Mouse (Mus musculus): ENCODE results near the gene Nlrp1a. TPM values are rescaled to one million over a fixed set of nuclear protein-coding genes. Genes with fewer than 3 reads are reported as not detected.

Gene Nlrp1a
- polyA plus RNA-seq, 1 experiment from 2014 or later = 0.18 TPM

Other genes with a start within 250 kb of the Nlrp1a start
- gene Nup88, start 174.7 kb downstream of the Nlrp1a start, polyA plus RNA-seq (2015; fragmentation: Nextera tagmentation; extraction: Ambion mirVana) = 108 and 112 TPM in 2 replicates
- gene Rpain, start 174.5 kb downstream of the Nlrp1a start, polyA plus RNA-seq (2015; fragmentation: Nextera tagmentation; extraction: Ambion mirVana) = 67.1 and 69.0 TPM in 2 replicates
- gene C1qbp, start 161.7 kb downstream of the Nlrp1a start, polyA plus RNA-seq (2015; fragmentation: Nextera tagmentation; extraction: Ambion mirVana) = 268 and 283 TPM in 2 replicates
- gene Dhx33, start 140.3 kb downstream of the Nlrp1a start, polyA plus RNA-seq (2015; fragmentation: Nextera tagmentation; extraction: Ambion mirVana) = 16.4 and 16.6 TPM in 2 replicates
- 37.7 and 40.0 TPM in 2 replicates for gene Mis12, start 125.1 kb downstream of the Nlrp1a start, polyA plus RNA-seq (2015; fragmentation: Nextera tagmentation; extraction: Ambion mirVana)
- gene Derl2, start 124.9 kb downstream of the Nlrp1a start, polyA plus RNA-seq (2015; fragmentation: Nextera tagmentation; extraction: Ambion mirVana) = 52.5 and 61.6 TPM in 2 replicates
- 86.2 and 91.1 TPM in 2 replicates for gene 6330403K07Rik, start 111.2 kb downstream of the Nlrp1a start, polyA plus RNA-seq (2015; fragmentation: Nextera tagmentation; extraction: Ambion mirVana)
- gene Nlrp1b, start 86.0 kb upstream of the Nlrp1a start, polyA plus RNA-seq (2015; fragmentation: Nextera tagmentation; extraction: Ambion mirVana) = 0.09 and 0.10 TPM in 2 replicates